In genomic region chr8:125670906-125671305, GRCm38 (mm10) we compare ENCODE assay signal across 24 mouse cellular contexts. TPM values are rescaled to one million over a fixed set of nuclear protein-coding genes. Genes with fewer than 3 reads are reported as not detected.
DNase-seq lines count a peak whose midpoint lies in the region; ATAC-seq and TF ChIP-seq lines count a peak whose summit lies in the region.
"Had no signal": no experiment of that assay in that cellular context is flagged by ENCODE, and none has a peak within 500 bp of the region (broad histone marks: within the 10 kb centered on the region; RNA-seq: fewer than 3 reads in every experiment).

No protein-coding gene starts in this region.

- no peak for TF ChIP-seq POLR2A in testis, adult 2 months (IDR thresholded peaks at IDR 0.05; ENCODE audit: control insufficient read depth, low read depth, low read length)
- no peak for TF ChIP-seq POLR2A in CH12.LX (IDR thresholded peaks at IDR 0.05; ENCODE audit: low read depth, low read length)

- dilution Hi-C loops in CH12.LX (cut with MboI; ENCODE audit: extremely low pct_ligation_motif_present, extremely low pct_unique_long_range_greater_than_20kb, low sequenced_read_pairs): no loop called here

- H3K9ac ChIP-seq in hindbrain, embryonic 12.5 days: no peak overlapping the region
- peak overlapping the region; percentile 90 for H3K9ac ChIP-seq in CH12.LX (ENCODE audit: insufficient read depth, low read depth)

- TF ChIP-seq EP300 in CH12.LX (IDR thresholded peaks at IDR 0.05; ENCODE audit: low read length): no peak

- no peak for DNase-seq in hindbrain, embryonic 10.5 days (ENCODE audit: low spot score)
- no peak for DNase-seq in testis, postnatal 10 days (ENCODE audit: low spot score)
- DNase-seq in CH12.LX (ENCODE audit: extremely low read depth): peak; percentile 58
- DNase-seq in heart, postnatal 10 days: no peak
- no peak for DNase-seq in adrenal gland, postnatal 36 days
- DNase-seq: adrenal gland, adult 2 months; adrenal gland, adult 8-10 months; adrenal gland, postnatal 10 days; adrenal gland, postnatal 14 days; adrenal gland, postnatal 25 days; cerebellum, adult 11 months; cerebellum, adult 11-12 months; cerebellum, adult 18-20 months; cerebellum, adult 2 months; cerebellum, adult 8-10 months had no signal

- H3K9me3 ChIP-seq in hindbrain, embryonic 10.5 days: peaks cover 31% of the 10 kb centered on the region
- H3K9me3 ChIP-seq in hindbrain, embryonic 12.5 days (replicated peaks): peaks cover 23% of the 10 kb centered on the region
- H3K9me3 ChIP-seq in CH12.LX (replicated peaks; ENCODE audit: low read length) (peaks cover 8% of the 10 kb centered on the region), E14TG2a.4 (ENCODE audit: low read length) (no peaks in the 10 kb centered on the region)

- no peak overlapping the region for H3K4me2 ChIP-seq in hindbrain, embryonic 12.5 days (replicated peaks)
- peak overlapping the region; percentile 75 for H3K4me2 ChIP-seq in CH12.LX (ENCODE audit: insufficient read depth, low read depth, poor library complexity, severe bottlenecking)

- TF ChIP-seq CTCF in testis, adult 2 months (IDR thresholded peaks at IDR 0.05; ENCODE audit: control insufficient read depth, insufficient read depth, insufficient replicate concordance, low read depth, low read length): no peak
- no peak for TF ChIP-seq CTCF in CH12.LX (conservative IDR thresholded peaks at IDR 0.05 in 1 of 2, IDR thresholded peaks at IDR 0.05 in 1 of 2; ENCODE audit: low read depth in 2 of 2, low read length in 2 of 2)
- no peak for TF ChIP-seq CTCF in E14TG2a.4 (conservative IDR thresholded peaks at IDR 0.05; ENCODE audit: low read length)

- H3K27ac ChIP-seq in hindbrain, embryonic 10.5 days: no peak overlapping the region
- H3K27ac ChIP-seq in hindbrain, embryonic 12.5 days: no peak overlapping the region
- no peak overlapping the region for H3K27ac ChIP-seq in testis, adult 2 months (ENCODE audit: control insufficient read depth, insufficient read depth, low read depth, low read length)
- H3K27ac ChIP-seq in CH12.LX (ENCODE audit: insufficient read depth, low read depth): peak overlapping the region; percentile 99

- 0 out of 2 replicates have a peak overlapping the region, but pooled peaks have one; percentile 66 for H3K4me3 ChIP-seq in hindbrain, embryonic 10.5 days
- H3K4me3 ChIP-seq in hindbrain, embryonic 12.5 days: no peak overlapping the region
- peak overlapping the region; percentile 76 for H3K4me3 ChIP-seq in testis, adult 2 months (ENCODE audit: control insufficient read depth, low read depth, low read length)
- H3K4me3 ChIP-seq in CH12.LX (replicated peaks in 1 of 3; ENCODE audit: low read depth in 2 of 3, low read length in 2 of 3, poor library complexity in 1 of 3) (peak overlapping the region; percentile 44 to 82 (median 58)), E14TG2a.4 (replicated peaks; ENCODE audit: low read length) (peak overlapping the region; percentile 90)

- peaks cover 22% of the 10 kb centered on the region for H3K36me3 ChIP-seq in hindbrain, embryonic 10.5 days
- H3K36me3 ChIP-seq in hindbrain, embryonic 12.5 days: peaks cover 20% of the 10 kb centered on the region
- no peaks in the 10 kb centered on the region; the same call in 1 of the 2 replicates for H3K36me3 ChIP-seq in testis, adult 2 months (ENCODE audit: control insufficient read depth, insufficient read depth, low read length)
- H3K36me3 ChIP-seq in CH12.LX (replicated peaks in 1 of 2; ENCODE audit: control insufficient read depth in 1 of 2, insufficient read depth in 1 of 2, low read length in 1 of 2) (no peaks in the 10 kb centered on the region), E14TG2a.4 (ENCODE audit: insufficient read depth, low read length) (peaks cover 23% of the 10 kb centered on the region)
- H3K36me3 ChIP-seq: G1E had no signal

- peaks cover 14% of the 10 kb centered on the region for H3K27me3 ChIP-seq in hindbrain, embryonic 10.5 days (ENCODE audit: insufficient read depth, poor library complexity, severe bottlenecking)
- peaks cover 6% of the 10 kb centered on the region; the same call in 1 of the 2 replicates for H3K27me3 ChIP-seq in hindbrain, embryonic 12.5 days
- no peaks in the 10 kb centered on the region for H3K27me3 ChIP-seq in testis, adult 2 months (ENCODE audit: control insufficient read depth, insufficient read depth, low read length)
- H3K27me3 ChIP-seq in CH12.LX (replicated peaks) (peaks cover 3% of the 10 kb centered on the region), E14TG2a.4 (ENCODE audit: insufficient read depth, low read length) (no peaks in the 10 kb centered on the region)

- no peak for ATAC-seq in hindbrain, embryonic 12.5 days (ENCODE audit: low FRiP score)
- ATAC-seq: activated CD4-positive, CD25-positive, alpha-beta regulatory T cell, adult 4 months; CD4-positive, CD25-positive, alpha-beta regulatory T cell, adult 4 months; Patski had no signal

- WGBS in hindbrain, embryonic 10.5 days: 94% methylated on average over 9 of the region's 9 CpGs
- 96% methylated on average over 9 of the region's 9 CpGs for WGBS in hindbrain, embryonic 12.5 days

- intact Hi-C loops in heart, postnatal 10 days (cut with DNase I): no loop called here

- H3K4me1 ChIP-seq in hindbrain, embryonic 10.5 days (replicated peaks): peaks cover 22% of the 10 kb centered on the region
- peaks cover 11% of the 10 kb centered on the region for H3K4me1 ChIP-seq in hindbrain, embryonic 12.5 days
- peaks cover 9% of the 10 kb centered on the region for H3K4me1 ChIP-seq in testis, adult 2 months (ENCODE audit: control insufficient read depth, insufficient read depth, low read length)
- H3K4me1 ChIP-seq in CH12.LX (ENCODE audit: control insufficient read depth in 1 of 2, insufficient read depth in 2 of 2) (peaks cover 2 to 38% of the 10 kb centered on the region in 2 experiments), E14TG2a.4 (replicated peaks; ENCODE audit: low read depth, low read length) (peaks cover 53% of the 10 kb centered on the region)

- TF ChIP-seq RAD21 in CH12.LX (IDR thresholded peaks at IDR 0.05; ENCODE audit: low read depth, low read length): no peak; the same call in 1 of the 2 replicates

- in situ Hi-C loops in CH12.LX (cut with MboI; ENCODE audit: low pct_ligation_motif_present, low pct_unique_long_range_greater_than_20kb, low sequenced_read_pairs): no loop called here

- peaks cover 4% of the 10 kb centered on the region; the same call in 1 of the 2 replicates for H3K79me2 ChIP-seq in CH12.LX (replicated peaks; ENCODE audit: control insufficient read depth, extremely low read depth, insufficient read depth, poor library complexity, severe bottlenecking)

TF ChIP-seq in CH12.LX, 34 proteins besides CTCF, POLR2A, EP300 and RAD21 (continues in another document):
- no peak for TF ChIP-seq ZNF384 (IDR thresholded peaks at IDR 0.05; ENCODE audit: low read depth, low read length)
- TF ChIP-seq TCF12 (IDR thresholded peaks at IDR 0.05; ENCODE audit: low read depth, low read length): no peak
- TF ChIP-seq USF2 (conservative IDR thresholded peaks at IDR 0.05; ENCODE audit: low read depth, low read length): no peak
- TF ChIP-seq USF1 (IDR thresholded peaks at IDR 0.05; ENCODE audit: low read depth, low read length): no peak
- TF ChIP-seq CHD2 (IDR thresholded peaks at IDR 0.05; ENCODE audit: low read length): no peak
- TF ChIP-seq TBP (conservative IDR thresholded peaks at IDR 0.05; ENCODE audit: low read depth, low read length): no peak
- no peak for TF ChIP-seq IRF4 (IDR thresholded peaks at IDR 0.05; ENCODE audit: low read depth, low read length)
- TF ChIP-seq HCFC1 (IDR thresholded peaks at IDR 0.05; ENCODE audit: low read depth, low read length): peak; percentile 30; the same call in 1 of the 2 replicates
- TF ChIP-seq NELFE (IDR thresholded peaks at IDR 0.05; ENCODE audit: low read depth, low read length): peak; percentile 58; the same call in 1 of the 2 replicates
- TF ChIP-seq MYC (IDR thresholded peaks at IDR 0.05; ENCODE audit: low read depth, low read length): no peak; the same call in 1 of the 2 replicates
- TF ChIP-seq MEF2A (IDR thresholded peaks at IDR 0.05; ENCODE audit: borderline replicate concordance, low read depth, low read length): no peak
- no peak for TF ChIP-seq GABPA (IDR thresholded peaks at IDR 0.05; ENCODE audit: insufficient replicate concordance, low read depth, low read length)
- TF ChIP-seq MAZ (IDR thresholded peaks at IDR 0.05; ENCODE audit: low read depth, low read length): 0 out of 2 replicates have a peak, but pooled peaks have one; percentile 4
- no peak for TF ChIP-seq ELF1 (IDR thresholded peaks at IDR 0.05; ENCODE audit: low read depth, low read length)
- no peak for TF ChIP-seq BHLHE40 (IDR thresholded peaks at IDR 0.05; ENCODE audit: low read depth, low read length)
- no peak for TF ChIP-seq RCOR1 (conservative IDR thresholded peaks at IDR 0.05; ENCODE audit: low read depth, low read length)
- no peak for TF ChIP-seq POLR2AphosphoS2 (IDR thresholded peaks at IDR 0.05; ENCODE audit: low read depth, low read length)
- TF ChIP-seq MXI1 (IDR thresholded peaks at IDR 0.05; ENCODE audit: low read depth, low read length): no peak; the same call in 1 of the 2 replicates
- no peak for TF ChIP-seq PAX5 (IDR thresholded peaks at IDR 0.05; ENCODE audit: low read length)
- TF ChIP-seq JUN (IDR thresholded peaks at IDR 0.05; ENCODE audit: insufficient read depth, low read depth, low read length): no peak
- 0 out of 2 replicates have a peak, but pooled peaks have one; percentile 1 for TF ChIP-seq UBTF (IDR thresholded peaks at IDR 0.05; ENCODE audit: low read depth, low read length)
- TF ChIP-seq MAX (IDR thresholded peaks at IDR 0.05; ENCODE audit: low read length): no peak

RNA-seq across cellular contexts. Expression of gene Map10, which starts 1.3 kb away (rescaled TPM):
- polyA plus RNA-seq in hindbrain, embryonic 10.5 days (2016; fragmentation: Nextera tagmentation; extraction: Ambion mirVana): 6.0 and 8.0 TPM in 2 replicates
- polyA plus RNA-seq in hindbrain, embryonic 12.5 days (2016; fragmentation: Nextera tagmentation; extraction: Ambion mirVana): 9.2 and 9.6 TPM in 2 replicates
- polyA plus RNA-seq in testis, adult 2 months (2012; rRNA removed): 14.0 and 15.0 TPM in 2 replicates
- 5.1 and 6.7 TPM in 2 replicates for total RNA-seq in CH12.LX (2012; rRNA removed)
- 1.9 and 2.3 TPM in 2 replicates for total RNA-seq in CH12.LX (2014; rRNA removed)
- 1.3 and 1.4 TPM in 2 replicates for polyA plus RNA-seq in CH12.LX (2012; ENCODE audit: insufficient read length, low read depth)
- total RNA-seq in heart, postnatal 10 days (2021): 1 to 10 TPM; 5.8 to 6.5 TPM
- total RNA-seq in adrenal gland, postnatal 36 days (2021): 1 to 10 TPM; 3.3 to 4.2 TPM
- total RNA-seq: MEL had no signal
- polyA plus RNA-seq: C2C12, G1E, Patski had no signal

RNA-seq across cellular contexts. Expression of gene Ntpcr, which starts 58.9 kb away (rescaled TPM):
- polyA plus RNA-seq in hindbrain, embryonic 10.5 days (2016; fragmentation: Nextera tagmentation; extraction: Ambion mirVana): 15.9 and 18.8 TPM in 2 replicates
- polyA plus RNA-seq in hindbrain, embryonic 12.5 days (2016; fragmentation: Nextera tagmentation; extraction: Ambion mirVana): 19.8 and 24.1 TPM in 2 replicates
- polyA plus RNA-seq in testis, adult 2 months (2012; rRNA removed): 95.4 and 112 TPM in 2 replicates
- total RNA-seq in CH12.LX (2012; rRNA removed) (22.9 and 24.0 TPM in 2 replicates), CH12.LX (2014; rRNA removed) (23.6 and 25.0 TPM in 2 replicates)
- 15.1 and 17.0 TPM in 2 replicates for polyA plus RNA-seq in CH12.LX (2012; ENCODE audit: insufficient read length, low read depth)
- 10 to 100 TPM; 16.6 to 19.5 TPM for total RNA-seq in heart, postnatal 10 days (2021)
- total RNA-seq in adrenal gland, postnatal 36 days (2021): 10 to 100 TPM; 17.2 to 23.3 TPM
- total RNA-seq: G1E had no signal
- polyA plus RNA-seq: G1E had no signal
